Mouse (Mus musculus) forebrain, embryonic 12.5 days (tissue): ENCODE results near the gene Gpat2. TPM values are rescaled to one million over a fixed set of nuclear protein-coding genes. Genes with fewer than 3 reads are reported as not detected.

Experiments used
- ATAC-seq: fragments of 200-750 bp; cut with Nextera tagmentation; 2 replicates; pipeline ENCODE4 v1.8.0; 2017; ENCODE audit warnings: moderate TSS enrichment; ENCODE audit not compliant: low FRiP score
- H3K27ac ChIP-seq: fragments of 300-500 bp; sonication (generic); 2 replicates; pipeline ENCODE4 v1.5.1; 2016; ENCODE audit warnings: mild to moderate bottlenecking
- H3K27me3 ChIP-seq: fragments of 300-500 bp; sonication (generic); 2 replicates; pipeline ENCODE4 v1.6.1; 2016; ENCODE audit warnings: mild to moderate bottlenecking
- H3K36me3 ChIP-seq: fragments of 300-500 bp; sonication (generic); replicated peaks from 2 replicates; pipeline ENCODE4 v1.6.1; 2016; ENCODE audit warnings: mild to moderate bottlenecking
- H3K4me1 ChIP-seq: fragments of 300-500 bp; sonication (generic); 2 replicates; pipeline ENCODE4 v1.6.1; 2016
- H3K4me2 ChIP-seq: fragments of 300-500 bp; sonication (generic); 2 replicates; pipeline ENCODE4 v1.6.1; 2016; ENCODE audit warnings: mild to moderate bottlenecking, moderate library complexity
- H3K4me3 ChIP-seq: fragments of 300-500 bp; sonication (generic); replicated peaks from 2 replicates; pipeline ENCODE4 v1.5.1; 2016; ENCODE audit warnings: mild to moderate bottlenecking
- H3K9ac ChIP-seq: fragments of 300-500 bp; sonication (generic); 2 replicates; pipeline ENCODE4 v1.6.1; 2016; ENCODE audit warnings: mild to moderate bottlenecking
- H3K9me3 ChIP-seq: fragments of 300-500 bp; sonication (generic); 2 replicates; pipeline ENCODE4 v1.6.1; 2016
- WGBS: fragments of 180-500 bp; shearing (Covaris S2); methylation state at CpG from one replicate; pipeline ENCODE4 v1.1.7; 2016; 5-methylcytosine and 5-hydroxymethylcytosine counted together
- polyA plus RNA-seq: library from polyadenylated mRNA; unstranded; fragments of >200 nt; fragmentation: Nextera tagmentation; extraction: Ambion mirVana; gene quantifications from 2 replicates; pipeline ENCODE4 v1.2.1, GENCODE M21; 2016

The Gpat2 gene
- polyA plus RNA-seq, 1 experiment from 2014 or later, result 0.14 TPM

DNA sequence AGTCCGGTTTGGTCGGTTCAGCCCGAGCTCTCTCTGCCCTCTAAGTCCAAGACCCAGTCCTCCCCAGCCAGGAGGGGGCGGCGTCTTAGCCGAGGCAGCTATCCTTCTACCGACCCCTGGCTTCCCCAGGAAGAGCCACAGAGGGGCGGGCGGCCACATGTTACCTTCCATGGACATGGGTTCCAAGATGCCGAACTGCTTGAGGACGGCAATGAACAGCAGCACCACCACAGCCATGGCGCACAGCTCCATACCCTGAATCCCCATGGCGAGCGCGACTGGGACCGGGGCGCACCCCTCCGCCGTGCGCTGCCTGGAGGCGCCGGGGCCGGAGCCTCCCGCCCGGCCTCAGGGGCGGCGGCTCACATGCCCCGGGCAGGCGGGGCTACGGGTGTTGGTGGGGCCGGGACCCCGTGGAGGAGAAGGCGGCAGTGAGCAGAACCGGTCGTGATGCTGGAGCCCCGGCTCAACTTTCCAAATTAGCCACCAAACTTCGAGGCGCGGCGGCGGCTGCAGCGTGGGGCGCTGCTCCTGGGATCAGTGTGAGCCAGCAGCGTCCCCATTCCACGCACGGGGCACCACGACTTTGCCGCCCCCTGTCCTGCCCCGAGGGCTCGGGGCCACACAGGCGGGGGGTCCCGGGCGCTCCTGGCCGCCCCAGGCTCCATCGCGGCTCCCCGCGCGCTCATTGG is 57.0 kb downstream of the Gpat2 start:
- no peak overlapping the region for H3K27ac ChIP-seq
- peaks cover 28% of the 10 kb centered on the region for H3K4me1 ChIP-seq
- H3K27me3 ChIP-seq, result peaks cover 81% of the 10 kb centered on the region
- peak overlapping the region; percentile 43 for H3K4me3 ChIP-seq
- ATAC-seq, result no peak
- WGBS, result under 1% methylated on average over 59 of the region's 59 CpGs
- H3K9ac ChIP-seq, result no peak overlapping the region; the same call in 1 of the 2 replicates
- H3K36me3 ChIP-seq, result no peaks in the 10 kb centered on the region
- H3K9me3 ChIP-seq, result no peaks in the 10 kb centered on the region
- peak overlapping the region; percentile 69 for H3K4me2 ChIP-seq

DNA sequence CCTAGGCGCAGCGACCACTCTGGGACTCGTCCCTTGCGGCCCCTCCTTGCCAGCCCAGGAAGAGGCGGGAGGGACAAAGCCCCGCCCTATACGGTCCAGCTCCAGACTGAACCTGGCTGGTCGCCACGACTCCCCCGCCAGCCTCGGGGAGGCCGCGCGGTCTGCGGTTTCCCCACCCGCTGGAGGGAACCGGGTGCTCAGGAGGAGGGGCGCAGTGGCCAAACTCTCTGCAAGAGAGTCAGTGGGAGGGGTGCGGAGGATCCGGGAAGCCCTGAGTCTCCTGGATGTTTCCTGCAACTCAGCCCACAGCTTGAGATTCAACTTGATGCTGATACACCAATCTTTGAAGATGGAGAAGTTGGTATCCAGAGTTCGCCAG is 57.5 kb downstream of the Gpat2 start:
- peak overlapping the region; percentile 43 for H3K4me3 ChIP-seq
- H3K36me3 ChIP-seq, result no peaks in the 10 kb centered on the region
- WGBS, result 0% methylated on average over 21 of the region's 21 CpGs
- peaks cover 28% of the 10 kb centered on the region for H3K4me1 ChIP-seq
- H3K27me3 ChIP-seq, result peaks cover 81% of the 10 kb centered on the region
- peak overlapping the region; percentile 17; the same call in 1 of the 2 replicates for H3K9ac ChIP-seq
- H3K4me2 ChIP-seq, result peak overlapping the region; percentile 69
- peak; percentile 72; the same call in 1 of the 2 replicates for ATAC-seq
- no peak overlapping the region for H3K27ac ChIP-seq
- H3K9me3 ChIP-seq, result no peaks in the 10 kb centered on the region

DNA sequence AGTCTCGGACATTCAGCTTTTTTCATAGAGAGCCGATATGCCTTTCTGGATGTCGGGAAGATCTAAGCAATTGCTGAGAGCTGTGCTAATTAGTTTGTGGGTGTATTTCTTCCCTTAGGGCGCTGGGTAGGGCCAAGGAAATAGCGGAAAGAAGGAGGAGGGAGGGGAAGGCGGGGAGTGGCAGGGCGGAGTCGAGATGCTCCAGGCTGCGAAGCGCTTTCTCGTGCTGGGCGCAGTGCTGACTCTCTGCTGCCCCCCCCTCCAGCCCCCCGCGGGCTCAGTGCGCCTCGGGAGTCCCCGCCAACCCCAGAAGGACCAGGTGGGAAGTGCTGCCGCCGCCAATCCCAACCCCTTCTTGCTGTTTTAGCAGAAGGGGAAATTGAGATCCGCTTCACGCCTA is 58.0 kb downstream of the Gpat2 start:
- no peaks in the 10 kb centered on the region for H3K36me3 ChIP-seq
- H3K4me1 ChIP-seq, result peaks cover 28% of the 10 kb centered on the region
- peak overlapping the region; percentile 43 for H3K4me3 ChIP-seq
- H3K9ac ChIP-seq, result no peak overlapping the region
- no peaks in the 10 kb centered on the region for H3K9me3 ChIP-seq
- H3K27ac ChIP-seq, result no peak overlapping the region
- ATAC-seq, result no peak; the same call in 1 of the 2 replicates
- peak overlapping the region; percentile 69 for H3K4me2 ChIP-seq
- H3K27me3 ChIP-seq, result peaks cover 81% of the 10 kb centered on the region
- WGBS, result under 1% methylated on average over 20 of the region's 21 CpGs

DNA sequence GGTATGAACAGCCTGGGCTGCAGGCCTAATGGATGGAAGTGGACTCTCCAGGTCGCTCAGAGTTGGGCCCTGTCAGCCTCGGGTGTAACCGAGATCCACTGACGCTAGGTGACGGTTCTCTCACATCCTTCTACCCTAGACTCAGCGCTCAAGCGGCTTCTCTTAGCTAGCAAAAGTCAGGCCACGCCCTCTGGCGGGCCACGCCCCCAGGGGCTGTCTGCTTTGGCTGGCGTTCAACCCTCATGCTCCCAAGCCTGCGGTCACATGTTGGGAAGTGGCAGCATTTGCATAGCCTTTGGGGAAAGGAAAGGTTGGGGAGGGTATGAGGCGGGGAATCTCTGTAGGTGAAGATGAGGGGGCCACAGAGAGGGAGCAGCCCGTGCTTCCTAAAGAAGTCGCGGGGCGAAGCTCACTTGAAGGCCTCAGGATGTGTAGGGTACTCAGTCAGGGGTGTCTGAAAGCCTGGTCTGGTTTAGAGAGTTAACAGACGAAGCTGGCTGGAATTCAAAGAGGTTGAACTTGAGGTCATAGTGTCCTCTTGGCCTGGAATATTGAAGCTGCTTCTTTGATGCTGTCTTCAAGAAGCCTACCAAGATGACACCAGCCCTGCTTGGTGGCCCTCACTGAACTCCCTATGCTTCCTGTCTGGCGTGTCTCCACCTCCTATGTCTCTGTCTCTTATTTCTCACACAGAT is 59.6 kb downstream of the Gpat2 start:
- Histone ChIP-seq H3K36me3 (no peaks in the 10 kb centered on the region), H3K27me3 (peaks cover 67% of the 10 kb centered on the region), H3K4me3 (peak overlapping the region; percentile 24), H3K9ac (no peak overlapping the region), H3K4me1 (peaks cover 28% of the 10 kb centered on the region), H3K9me3 (no peaks in the 10 kb centered on the region), H3K27ac (no peak overlapping the region), H3K4me2 (peak overlapping the region; percentile 42)
- WGBS, result 9% methylated on average over 19 of the region's 19 CpGs
- ATAC-seq, result peak; percentile 44; the same call in 1 of the 2 replicates

Other genes with a start within 250 kb of the Gpat2 start
- 3.0 and 3.1 TPM in 2 replicates for gene 1810024B03Rik, start 216.9 kb upstream of the Gpat2 start, polyA plus RNA-seq
- gene Snrnp200, start 216.8 kb upstream of the Gpat2 start, polyA plus RNA-seq, result 95.9 and 100 TPM in 2 replicates
- 51.3 and 55.0 TPM in 2 replicates for gene Ciao1, start 177.4 kb upstream of the Gpat2 start, polyA plus RNA-seq
- gene Tmem127, start 177.3 kb upstream of the Gpat2 start, polyA plus RNA-seq, result 29.6 and 33.0 TPM in 2 replicates
- gene Stard7, start 155.0 kb upstream of the Gpat2 start, polyA plus RNA-seq, result 103 TPM in 2 replicates
- 3.9 and 4.8 TPM in 2 replicates for gene Dusp2, start 89.0 kb upstream of the Gpat2 start, polyA plus RNA-seq
- not detected in 2 replicates for gene Astl, start 86.6 kb upstream of the Gpat2 start, polyA plus RNA-seq
- 1.5 and 1.9 TPM in 2 replicates for gene Adra2b, start 62.0 kb upstream of the Gpat2 start, polyA plus RNA-seq
- gene Fahd2a, start 19.4 kb downstream of the Gpat2 start, polyA plus RNA-seq, result 24.9 and 25.4 TPM in 2 replicates
- gene Kcnip3, start 96.9 kb downstream of the Gpat2 start, polyA plus RNA-seq, result 3.8 and 4.6 TPM in 2 replicates
- 0.26 and 0.41 TPM in 2 replicates for gene Prom2, start 116.3 kb downstream of the Gpat2 start, polyA plus RNA-seq
- gene Zfp661, start 161.9 kb downstream of the Gpat2 start, polyA plus RNA-seq, result 8.0 and 8.4 TPM in 2 replicates
- 175 and 179 TPM in 2 replicates for gene Mrps5, start 162.0 kb downstream of the Gpat2 start, polyA plus RNA-seq
- 0.54 and 0.73 TPM in 2 replicates for gene Mal, start 231.5 kb downstream of the Gpat2 start, polyA plus RNA-seq